Mouse (Mus musculus) ES-Bruce4 (cell line): ENCODE results near the gene Dll1.

Source experiments
- CTCF ChIP-seq: IDR thresholded peaks from one replicate; pipeline ENCODE4 v1.8.1; 2011; ENCODE audit warnings: low read depth, low read length
- EP300 ChIP-seq: IDR thresholded peaks from 2 replicates; pipeline ENCODE4 v1.6.1; 2011; ENCODE audit warnings: low read depth, low read length; ENCODE audit not compliant: insufficient read depth
- POLR2A ChIP-seq: IDR thresholded peaks from one replicate; pipeline ENCODE4 v1.8.1; 2011; ENCODE audit warnings: low read length; ENCODE audit not compliant: insufficient read depth

- no peak for TF ChIP-seq CTCF
- TF ChIP-seq POLR2A, result no peak
- no peak for TF ChIP-seq EP300
Measured at GRCm38 (mm10) chr17:15365650-15366049, 11.0 kb downstream of the Dll1 start.
